Mouse (Mus musculus) NIH3T3 (cell line): ENCODE data around the gene Gm48552.
A peak's percentile ranks its signal among the peaks of the same experiment; 100 is the strongest.

Experiments used
- DNase-seq: peaks from one replicate; pipeline ENCODE4 v3.0.0-alpha.2; 2012; ENCODE audit warnings: low read depth

The Gm48552 gene

DNA sequence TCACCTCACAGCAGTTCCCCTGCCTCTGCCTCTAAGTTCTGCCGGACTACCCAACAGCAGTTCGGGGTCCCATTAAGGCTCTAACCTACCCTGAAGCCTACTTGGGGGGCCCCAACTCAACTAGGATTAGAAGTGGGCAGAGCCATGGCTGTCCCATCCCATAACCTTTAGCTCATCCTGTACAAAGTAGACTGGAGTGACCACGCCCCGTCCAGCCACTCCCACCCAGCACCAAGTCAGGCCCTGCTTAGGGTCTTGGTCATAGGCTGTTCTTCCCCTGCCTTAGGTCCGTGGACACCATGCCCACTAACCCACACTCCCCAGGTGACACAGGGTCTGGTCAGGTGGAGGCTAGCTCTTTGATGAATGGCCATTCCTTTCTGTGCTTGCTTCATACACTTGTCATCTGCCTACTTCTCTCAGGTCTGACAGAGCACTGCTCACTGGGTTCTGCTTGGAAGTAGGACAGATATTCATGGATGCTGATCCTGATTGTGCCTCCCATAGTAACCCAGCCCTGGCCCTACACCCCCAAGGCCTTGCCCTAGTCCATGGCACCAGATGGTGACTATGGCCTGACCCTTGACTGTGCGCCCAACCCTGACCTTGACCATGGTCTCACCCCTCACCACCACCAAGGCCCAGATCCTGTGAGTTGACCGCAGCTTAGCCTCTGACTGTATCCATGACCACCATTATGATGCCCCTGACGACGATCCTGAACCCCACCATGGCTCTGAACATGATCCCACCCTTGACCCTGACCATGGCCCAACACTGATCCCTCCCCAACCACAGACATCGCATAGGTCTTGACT lies 30.5 kb downstream of the Gm48552 start:
- DNase-seq, result no peak

DNA sequence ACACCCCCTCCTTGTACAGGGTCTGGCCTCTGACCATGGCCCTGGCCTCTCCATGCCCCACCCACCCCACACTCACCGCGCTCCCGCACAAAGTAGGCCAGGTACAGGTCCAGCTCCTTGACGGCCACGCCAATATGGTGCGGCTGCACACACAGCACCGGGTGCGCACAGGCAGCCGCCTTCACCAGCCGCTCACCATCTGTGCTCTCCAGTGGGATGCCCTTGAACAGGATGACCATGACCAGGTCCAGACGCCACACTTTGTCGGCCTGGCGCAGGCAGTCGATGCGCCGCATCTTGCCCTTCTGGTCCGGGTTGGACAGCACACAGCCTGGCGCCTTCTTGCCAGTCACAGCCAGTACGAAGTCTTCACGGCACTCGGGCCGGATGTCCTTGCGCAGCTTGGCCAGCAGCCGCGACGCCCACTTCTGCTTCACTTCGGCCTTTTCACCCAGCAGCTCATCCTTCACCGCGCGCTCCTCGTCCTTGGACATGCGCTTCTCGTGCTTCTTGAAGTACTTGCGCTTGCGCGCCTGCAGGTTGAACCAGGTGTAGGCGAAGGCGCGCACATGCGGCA lies 31.5 kb downstream of the Gm48552 start:
- no peak for DNase-seq

DNA sequence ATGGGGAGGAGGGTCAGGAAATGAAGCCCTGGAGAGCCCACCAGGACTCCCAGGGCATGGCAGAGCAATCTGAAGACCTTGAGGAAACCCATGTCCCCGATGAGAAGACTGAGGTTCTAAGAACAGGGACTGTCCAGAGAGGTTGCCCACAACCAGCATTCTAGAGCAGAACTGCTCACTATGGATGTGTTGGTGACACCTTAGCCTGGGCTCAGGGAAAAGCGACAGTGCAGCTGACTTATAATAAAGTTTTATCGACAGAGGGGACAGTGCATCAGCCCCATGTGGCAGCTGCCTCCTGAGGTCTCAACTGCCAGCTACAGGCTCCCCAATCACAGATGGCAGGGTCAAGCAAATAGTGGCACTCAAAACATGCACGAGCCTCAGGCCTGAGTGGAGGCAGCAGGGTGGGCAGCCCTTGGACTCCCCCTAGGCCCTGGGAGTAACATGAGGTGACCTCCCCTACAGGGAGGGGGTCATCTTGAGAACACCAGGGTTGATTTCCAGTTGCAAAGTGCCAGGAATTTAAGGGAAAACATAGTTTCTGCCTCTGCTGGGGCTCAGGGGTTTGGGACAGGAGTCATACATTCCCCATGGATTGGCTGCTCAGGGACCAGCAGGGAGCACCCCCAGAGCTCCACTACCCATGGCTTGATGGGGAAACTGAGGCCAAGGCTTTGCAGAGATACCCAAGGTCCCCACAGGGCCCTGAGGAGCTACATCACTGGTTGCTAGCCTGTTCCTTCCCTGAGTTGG lies 32.4 kb downstream of the Gm48552 start:
- no peak for DNase-seq

DNA sequence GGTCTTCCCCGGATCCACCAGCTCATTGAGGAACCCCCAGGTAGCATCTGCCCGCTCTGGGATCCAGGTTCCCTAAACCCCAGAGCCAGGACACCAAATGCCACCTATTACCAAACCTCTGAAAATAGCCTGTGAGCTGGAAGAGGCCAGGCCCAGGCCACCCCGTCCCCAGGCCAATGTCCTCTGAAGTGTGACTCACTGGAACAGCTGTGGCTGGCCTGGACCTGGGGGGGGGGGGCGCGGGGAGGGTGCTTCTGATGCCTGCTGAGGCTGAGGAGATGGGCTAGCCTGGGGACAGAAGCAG lies 32.9 kb downstream of the Gm48552 start:
- no peak for DNase-seq

DNA sequence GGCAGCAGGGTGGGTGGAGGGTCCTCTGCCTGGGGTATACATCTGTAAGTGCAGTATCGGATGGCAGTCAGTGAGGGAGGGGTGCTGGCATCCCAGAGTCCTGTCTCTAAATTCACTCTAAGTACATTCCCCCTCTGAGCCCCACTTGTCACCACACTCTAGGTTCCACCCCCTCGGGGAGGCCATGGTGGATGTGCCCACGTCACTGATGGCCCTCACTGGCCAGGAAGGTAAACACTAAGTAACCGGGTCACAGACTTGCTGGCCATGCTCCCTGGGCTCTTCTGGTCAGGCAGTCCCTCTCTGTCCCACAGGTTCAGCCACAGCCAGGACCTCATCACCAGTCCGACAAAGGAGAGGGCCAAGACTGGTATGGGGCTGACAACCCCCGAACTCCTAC lies 33.4 kb downstream of the Gm48552 start:
- no peak for DNase-seq

DNA sequence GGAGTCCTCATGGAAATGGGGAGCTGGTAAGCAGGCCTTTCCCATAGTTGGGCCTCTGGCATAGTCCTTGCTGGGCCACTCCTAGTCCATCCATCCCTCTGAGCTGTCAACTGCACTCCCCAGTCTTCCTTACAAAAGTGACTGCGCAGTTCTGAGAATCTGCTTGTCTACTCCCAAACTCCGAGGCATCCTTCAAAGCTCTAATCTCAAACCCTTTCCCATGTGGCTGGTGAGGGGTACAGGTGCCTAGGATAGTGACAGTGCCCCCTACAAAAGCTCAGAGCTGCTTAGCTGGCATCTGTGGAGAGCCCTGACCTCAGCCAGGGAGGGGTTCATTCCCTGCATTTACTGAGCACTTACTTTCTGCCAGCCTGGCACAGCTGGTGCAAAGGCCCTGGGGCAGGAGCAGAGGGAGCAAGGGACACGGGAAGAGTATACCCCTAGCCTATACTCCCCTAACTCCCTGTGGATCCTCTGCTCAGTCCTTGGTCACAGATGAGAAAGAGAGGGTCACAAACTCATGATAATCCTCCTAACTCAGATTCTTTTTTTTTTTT lies 33.9 kb downstream of the Gm48552 start:
- DNase-seq, result no peak

DNA sequence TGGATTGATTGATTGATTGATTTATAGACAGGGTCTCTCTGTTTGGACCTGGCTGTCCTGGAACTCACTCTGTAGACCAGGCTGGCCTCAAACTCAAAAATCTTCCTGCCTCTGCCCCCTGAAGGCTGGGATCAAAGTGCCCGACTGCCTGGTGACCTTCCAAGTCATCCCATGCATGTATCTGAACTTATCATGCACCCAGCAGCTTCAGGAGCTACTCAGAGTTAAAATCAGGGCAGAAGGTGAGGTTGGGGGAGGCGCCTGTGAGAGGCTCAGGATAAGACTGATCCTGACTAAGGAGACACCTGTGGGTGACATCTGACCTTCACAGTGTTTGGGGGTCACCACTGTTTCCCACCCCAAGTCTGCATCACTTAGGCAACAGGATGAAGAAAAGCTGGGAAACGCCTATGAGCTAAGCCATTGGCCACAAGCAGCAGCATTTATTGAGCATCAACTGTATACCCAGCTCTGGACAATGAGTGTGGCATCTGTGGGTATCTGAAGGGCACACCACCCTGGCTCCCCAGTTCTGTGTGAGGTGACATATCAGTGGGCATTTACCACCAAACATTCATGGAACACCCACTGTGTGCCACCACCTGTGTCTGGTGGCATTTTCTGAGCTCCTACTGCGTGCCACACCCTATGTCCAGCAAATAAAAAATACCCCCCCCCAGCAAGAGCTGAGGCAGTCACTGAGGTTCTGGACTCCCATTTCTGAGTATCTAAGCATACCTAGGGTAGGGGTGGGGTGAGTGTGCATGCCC lies 34.9 kb downstream of the Gm48552 start:
- DNase-seq, result no peak

DNA sequence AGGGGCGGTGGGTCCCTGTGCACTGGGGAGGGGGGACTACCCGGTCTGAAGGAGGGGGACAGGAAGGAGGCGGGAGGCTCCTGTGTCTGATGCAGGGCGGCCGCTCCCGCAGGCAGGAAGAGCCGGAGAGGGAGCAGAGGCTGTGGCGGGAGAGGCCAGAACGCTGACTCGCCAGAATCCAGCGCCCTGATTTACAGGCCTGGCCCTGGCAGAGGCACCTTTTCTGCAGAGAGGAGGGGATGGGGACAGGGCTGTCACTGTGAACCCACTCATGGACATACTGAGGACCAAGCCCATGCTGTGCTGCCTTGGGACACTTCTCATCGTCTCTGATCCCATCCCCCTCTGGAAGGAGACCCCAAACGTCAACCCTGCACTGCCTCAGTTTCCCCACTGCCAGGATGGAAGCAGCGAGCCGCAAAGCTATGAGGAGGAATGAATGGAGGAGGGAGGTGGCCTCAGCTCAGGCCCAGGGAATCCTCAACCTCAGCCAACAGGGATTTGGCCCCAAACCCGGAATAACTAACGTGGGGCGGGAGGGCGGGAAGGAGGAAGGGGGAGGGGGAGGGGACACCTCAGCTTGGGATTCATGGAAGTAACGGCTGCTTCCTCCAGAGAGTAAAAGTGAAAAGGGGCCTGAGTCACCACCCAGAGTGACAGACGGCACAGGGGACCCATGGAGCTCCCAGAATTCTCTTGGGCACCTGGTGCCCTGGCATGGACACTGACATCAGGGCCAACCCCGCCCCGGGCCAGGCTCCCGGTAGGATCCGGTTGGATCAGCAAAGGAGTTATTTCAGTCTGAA lies 35.6 kb downstream of the Gm48552 start:
- DNase-seq, result peak; percentile 75

DNA sequence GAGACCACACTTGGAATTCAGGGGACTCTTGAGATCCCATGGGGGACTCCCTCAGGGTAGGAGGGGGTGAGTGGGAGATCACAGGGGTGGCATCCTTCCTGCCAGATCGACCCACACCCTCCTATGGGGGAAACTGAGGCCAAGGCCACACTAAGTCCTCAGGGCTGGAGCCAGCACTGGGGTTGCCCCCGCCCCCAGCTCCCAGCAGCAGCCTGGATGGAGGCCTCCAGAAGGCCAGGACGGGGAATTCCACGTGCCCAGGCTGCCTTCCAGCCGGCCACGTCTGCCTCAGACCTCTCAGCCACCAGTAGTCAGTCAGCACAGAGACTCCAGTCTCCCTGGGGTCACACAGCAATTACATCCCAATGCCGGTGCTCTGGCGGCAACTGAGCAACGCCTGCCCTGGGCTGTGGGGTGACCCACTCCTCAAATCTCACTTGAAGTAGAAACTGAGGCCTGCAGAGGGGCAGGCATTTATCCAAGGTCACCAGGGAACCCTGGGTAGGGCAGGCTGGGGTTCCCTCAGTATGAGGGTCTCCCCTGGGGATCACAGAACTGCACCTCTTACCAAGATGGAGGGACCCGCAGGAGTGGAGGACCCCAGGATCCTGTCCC lies 36.5 kb downstream of the Gm48552 start:
- DNase-seq, result peak; percentile 82

DNA sequence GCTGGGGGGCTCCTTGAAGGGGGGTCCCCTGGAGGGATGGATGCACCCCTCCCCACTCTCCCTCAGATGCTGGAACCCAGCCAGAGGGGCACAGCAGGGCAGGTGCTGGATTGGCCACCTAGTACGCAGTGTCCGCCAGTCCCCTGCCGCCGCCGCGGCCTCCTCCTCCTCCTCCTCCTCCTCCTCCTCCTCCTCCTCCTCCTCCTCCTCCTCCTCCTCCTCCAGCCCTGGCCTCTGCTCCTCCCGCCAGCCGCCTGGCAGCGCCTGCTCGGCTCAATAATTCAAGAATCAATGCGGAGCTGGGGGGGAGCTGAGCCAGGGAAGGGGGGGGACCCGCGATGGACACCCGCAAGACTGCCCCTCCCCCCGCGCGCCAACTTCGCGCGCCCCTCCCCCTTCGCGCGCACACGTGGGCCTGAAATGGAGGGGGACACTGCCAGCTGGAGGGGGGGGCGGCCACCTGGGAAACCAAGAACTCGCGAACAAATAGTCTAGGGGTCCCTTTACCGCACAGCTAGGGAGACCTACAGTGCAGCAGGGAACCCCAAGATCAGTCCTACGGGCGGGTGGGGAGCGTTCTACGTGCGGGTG lies 37.4 kb downstream of the Gm48552 start:
- DNase-seq, result peak; percentile 62

DNA sequence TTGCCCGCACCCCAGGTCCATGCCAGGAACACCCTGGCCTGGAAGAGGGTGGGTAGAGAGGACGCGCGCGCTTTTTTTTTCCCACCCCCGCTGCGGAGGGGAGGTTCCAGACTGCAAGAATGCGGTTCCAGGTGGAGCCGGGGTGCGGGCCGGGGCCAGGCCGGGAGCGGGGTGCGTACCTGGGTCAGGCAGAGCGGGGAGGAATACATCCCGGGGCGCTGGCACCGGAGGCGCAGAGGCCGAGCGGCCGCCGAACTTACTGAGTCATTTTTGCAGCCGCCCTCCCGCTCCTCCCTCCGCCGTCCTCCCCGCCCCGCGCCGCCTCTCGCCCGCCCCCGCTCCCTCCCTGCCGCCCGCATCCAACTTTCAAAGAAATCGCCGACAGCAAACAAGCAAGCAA lies 38.1 kb downstream of the Gm48552 start:
- peak; percentile 83 for DNase-seq

DNA sequence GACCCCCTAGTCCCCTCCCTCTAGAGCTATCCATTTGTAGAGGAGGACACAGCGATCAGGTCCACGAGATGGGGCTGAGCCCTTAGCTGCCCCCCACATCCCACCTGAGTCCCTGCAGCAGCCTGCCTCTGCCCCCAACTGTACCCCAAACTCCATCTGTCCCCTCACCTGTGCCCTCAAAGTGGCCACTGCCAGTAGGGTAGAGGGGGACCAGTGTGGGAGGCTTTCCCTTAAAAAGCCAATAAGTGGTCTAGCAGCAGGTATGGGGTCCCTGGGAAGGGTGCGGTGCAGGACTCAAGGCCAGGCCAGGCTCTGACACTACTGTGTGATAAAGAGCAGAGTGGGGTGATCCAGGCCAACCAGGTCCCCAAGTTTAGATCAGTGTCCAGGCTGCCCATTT lies 38.5 kb downstream of the Gm48552 start:
- DNase-seq, result no peak

DNA sequence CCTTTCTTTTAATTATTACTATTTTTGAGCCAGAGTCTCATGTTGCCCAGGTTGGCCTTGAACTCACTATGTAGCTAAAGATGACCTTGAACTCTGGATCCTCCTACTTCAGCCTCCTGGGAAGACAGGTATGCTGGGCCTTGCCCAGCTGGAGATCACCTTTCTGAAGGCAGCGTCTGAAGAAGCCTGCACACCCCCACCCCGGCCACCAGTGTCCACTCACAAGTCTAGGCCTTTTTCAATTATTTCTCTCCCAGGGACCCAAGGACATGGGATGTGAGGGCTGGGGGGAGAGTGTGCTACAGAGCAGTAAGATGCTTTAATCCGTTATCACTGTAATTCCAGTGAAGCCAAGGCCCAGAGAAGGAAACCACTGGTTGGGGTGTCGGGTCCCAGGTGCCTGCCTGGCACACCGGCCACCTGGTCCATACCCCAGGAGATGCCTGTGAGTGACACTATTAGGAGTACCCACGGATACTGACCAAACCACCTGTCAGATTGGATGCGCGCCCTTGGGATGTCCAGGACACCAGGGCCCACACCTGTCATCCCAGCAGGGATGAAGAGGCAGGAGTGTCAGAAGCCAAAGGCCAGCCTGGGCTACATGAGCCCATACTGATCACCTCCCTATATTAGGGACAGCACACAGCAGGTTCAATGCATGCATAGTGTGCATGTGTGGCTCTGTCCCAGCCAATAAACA lies 39.1 kb downstream of the Gm48552 start:
- DNase-seq, result no peak

DNA sequence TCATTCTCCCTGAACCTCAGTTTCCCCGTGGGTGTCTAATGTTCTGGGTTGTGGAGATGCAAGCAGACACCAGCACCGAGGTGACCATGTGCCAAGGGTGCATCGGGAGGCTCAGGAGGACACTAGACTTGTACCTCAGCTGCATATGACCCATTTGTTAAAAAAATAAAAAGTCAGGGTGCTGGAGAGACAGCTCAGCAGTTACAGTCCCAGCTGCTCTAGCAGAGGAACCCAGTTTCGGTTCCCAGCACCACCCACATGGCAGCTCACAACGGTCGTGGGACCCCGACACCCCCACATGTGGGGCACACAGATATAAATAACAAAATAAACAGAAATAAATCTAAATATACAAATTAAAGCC lies 39.7 kb downstream of the Gm48552 start:
- no peak for DNase-seq

DNA sequence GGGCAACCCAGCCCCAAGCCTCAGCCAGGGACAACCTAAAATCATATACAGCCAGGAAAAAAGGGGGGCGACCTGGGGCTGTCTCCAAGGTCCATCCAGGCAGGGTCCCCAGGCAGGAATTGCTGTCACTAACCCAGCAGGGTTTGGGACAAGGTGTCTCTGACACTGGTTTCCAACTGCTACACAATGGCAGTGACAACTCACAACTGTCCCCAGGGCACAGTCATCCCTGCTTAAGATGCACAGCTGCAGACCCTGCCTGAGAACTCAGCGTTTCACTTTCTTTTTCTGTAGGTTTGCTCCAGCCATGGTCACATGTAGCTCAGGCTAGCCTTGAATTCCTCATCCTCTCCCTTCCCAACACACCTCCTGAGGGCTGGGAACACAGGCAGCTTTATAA lies 40.3 kb downstream of the Gm48552 start:
- DNase-seq, result no peak

DNA sequence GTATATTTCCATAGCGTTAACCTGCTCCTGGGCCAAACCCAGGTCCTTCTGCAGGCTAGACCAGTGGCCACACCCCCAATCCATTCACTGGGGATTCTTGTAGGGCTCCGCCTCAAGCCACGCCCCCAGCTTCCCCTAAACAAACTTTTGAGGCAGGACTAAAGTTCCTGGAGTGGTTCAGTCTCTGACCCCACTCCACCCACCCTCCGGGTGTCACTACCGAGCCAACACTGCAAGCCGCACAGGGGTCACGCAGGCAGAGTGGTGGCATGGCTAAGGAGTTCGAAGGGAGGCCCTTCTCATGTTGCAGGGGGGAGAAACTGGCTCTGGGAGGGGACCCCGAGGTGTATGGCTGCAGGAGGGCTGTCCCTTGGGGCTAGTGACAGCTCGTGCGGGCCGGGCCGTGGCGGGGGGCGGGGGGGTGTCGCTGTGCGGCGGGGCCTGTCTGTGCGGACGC lies 40.8 kb downstream of the Gm48552 start:
- DNase-seq, result peak; percentile 93

DNA sequence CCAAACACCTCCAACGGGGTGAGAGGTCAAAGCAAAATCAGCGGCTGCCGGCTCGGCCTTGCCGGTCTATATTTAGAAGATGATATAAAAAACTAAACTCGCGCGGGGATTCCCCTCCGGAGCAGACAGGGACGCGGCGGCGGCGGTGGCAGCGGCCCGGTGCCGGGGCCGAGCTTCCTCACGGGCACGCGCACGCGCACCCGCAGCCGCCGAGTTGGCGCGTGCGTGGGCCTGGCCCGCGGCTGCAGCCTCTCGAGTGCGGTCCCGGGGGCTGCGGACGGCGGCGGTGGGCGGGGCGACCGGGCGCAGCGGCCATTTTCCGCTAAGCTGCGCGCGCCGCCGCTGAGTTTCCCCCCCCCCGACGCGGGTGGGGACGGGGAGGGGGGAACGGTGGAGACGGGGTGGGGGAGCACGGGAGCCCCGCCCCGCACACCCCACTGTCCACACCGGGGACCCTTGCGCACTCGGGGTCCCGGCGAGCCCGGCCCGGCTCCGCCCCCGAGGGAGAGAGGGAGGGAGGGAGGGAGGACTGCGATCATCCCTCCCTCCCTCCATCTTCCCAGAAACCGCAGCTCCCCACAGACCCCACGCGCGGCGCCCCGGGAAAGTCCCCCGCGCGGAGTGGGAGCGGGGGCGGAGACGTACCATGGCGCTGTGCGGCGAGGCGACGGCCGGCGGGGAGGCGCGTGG lies 41.5 kb downstream of the Gm48552 start:
- DNase-seq, result peak; percentile 92

DNA sequence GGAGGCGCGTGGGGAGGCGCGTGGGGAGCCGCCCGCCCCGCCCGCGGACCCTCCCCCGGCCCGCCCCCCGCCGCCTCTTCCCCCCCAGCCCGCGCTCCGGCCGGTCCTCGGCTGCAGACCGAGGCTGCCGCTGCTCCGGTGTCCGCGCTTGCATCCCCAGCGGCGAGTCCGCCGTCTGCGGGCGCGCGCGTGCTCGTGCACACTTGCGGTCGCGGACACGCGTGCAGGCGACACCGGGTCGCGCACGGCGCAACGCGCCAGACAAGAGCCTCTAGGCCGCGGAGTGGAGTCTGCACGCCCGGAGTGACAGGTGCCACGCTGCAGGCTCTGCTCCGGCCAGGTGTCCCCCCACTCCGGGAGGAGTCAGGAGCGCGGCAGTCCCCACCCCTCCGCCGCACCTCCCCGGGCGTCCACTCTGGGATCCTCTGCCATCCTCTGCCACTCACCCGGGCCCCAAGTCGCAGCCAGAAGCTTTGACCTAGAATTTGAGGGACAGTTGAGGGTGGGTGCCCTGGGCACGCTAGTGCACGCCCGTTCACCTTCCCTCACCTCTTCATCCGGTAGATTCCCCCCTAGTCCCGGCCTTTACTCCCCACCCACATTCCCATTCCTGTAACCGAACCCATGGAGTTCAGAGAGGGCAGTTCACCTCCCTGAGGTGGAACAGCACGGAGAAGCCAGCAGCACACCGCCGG lies 42.2 kb downstream of the Gm48552 start:
- DNase-seq, result peak; percentile 72
